Mouse (Mus musculus) cerebellum, adult 2 months (tissue): ENCODE data around the gene Rnf222.

ENCODE experiments used
- CTCF ChIP-seq: fragments of 200-500 bp; IDR thresholded peaks from 2 replicates; pipeline ENCODE4 v1.5.1; 2011; ENCODE audit warnings: low read depth, mild to moderate bottlenecking, control low read depth, low read length, moderate library complexity, borderline replicate concordance; ENCODE audit not compliant: insufficient read depth
- POLR2A ChIP-seq: fragments of 200-500 bp; IDR thresholded peaks from 2 replicates; pipeline ENCODE4 v1.6.1; 2011; ENCODE audit warnings: low read length, control low read depth, borderline replicate concordance; ENCODE audit not compliant: insufficient read depth

DNA sequence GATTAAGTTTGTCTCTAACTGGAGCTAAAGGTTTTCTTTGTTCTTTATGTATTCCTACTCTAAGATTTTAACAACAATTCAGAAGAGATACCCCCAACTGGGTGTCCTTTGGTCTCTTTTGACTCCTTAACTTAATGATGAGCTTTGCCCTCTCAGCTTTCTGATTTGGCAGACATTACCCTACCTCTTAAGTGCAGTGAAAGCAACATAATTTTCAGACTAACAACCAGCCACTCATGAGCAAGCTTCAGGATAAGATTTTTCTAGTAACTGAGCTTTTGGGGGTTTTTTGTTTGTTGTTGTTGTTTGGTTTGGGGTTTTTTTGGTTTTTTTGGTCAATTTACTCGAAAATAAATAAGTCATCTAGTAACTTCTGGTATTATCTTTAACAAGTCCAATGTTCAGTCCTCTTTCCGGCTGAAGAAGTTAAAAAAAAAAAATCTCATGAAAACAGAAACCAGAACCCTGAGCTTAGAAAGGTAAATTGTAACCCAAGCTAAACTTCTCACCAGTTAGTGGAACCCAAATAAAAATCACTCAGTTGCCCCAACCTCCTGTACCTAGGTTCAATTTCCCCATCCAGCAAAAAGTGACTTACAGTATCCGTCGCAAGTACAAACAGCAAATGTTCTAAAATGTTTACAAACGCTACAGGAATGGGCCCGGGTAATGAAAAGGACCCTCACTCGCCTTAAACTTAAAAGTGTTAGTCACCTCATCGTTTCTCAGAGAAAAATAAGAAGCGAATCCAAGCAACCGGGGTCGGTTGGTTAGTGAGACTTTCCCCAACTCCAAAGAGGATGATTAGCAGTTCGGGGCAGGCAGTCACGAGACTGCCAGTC, 36.5 kb upstream of the Rnf222 start:
- TF ChIP-seq POLR2A = no peak
- no peak for TF ChIP-seq CTCF
